Mouse (Mus musculus) forebrain, embryonic 16.5 days (tissue): Measurements from ENCODE around the gene Bckdha. TPM values are rescaled to one million over a fixed set of nuclear protein-coding genes. Genes with fewer than 3 reads are reported as not detected.

ENCODE experiments used
- ATAC-seq: fragments of 200-750 bp; cut with Nextera tagmentation; 2 replicates; pipeline ENCODE4 v1.8.0; 2017; ENCODE audit warnings: mild to moderate bottlenecking, moderate library complexity
- H3K27ac ChIP-seq: fragments of 300-500 bp; sonication (generic); 2 replicates; pipeline ENCODE4 v1.5.1; 2014; ENCODE audit warnings: low read length, control low read depth
- H3K27me3 ChIP-seq: fragments of 300-500 bp; sonication (generic); replicated peaks from 2 replicates; pipeline ENCODE4 v1.6.1; 2014; ENCODE audit warnings: low read length; ENCODE audit not compliant: control insufficient read depth, insufficient read depth
- H3K36me3 ChIP-seq: fragments of 300-500 bp; sonication (generic); 2 replicates; pipeline ENCODE4 v1.6.1; 2014; ENCODE audit not compliant: control insufficient read depth, insufficient read depth
- H3K4me1 ChIP-seq: fragments of 300-500 bp; sonication (generic); replicated peaks from 2 replicates; pipeline ENCODE4 v1.6.1; 2014; ENCODE audit warnings: low read length; ENCODE audit not compliant: control insufficient read depth, insufficient read depth
- H3K4me2 ChIP-seq: fragments of 300-500 bp; sonication (generic); 2 replicates; pipeline ENCODE4 v1.6.1; 2014; ENCODE audit warnings: mild to moderate bottlenecking, low read length, control low read depth
- H3K4me3 ChIP-seq: fragments of 300-500 bp; sonication (generic); replicated peaks from 2 replicates; pipeline ENCODE4 v1.5.1; 2014; ENCODE audit warnings: mild to moderate bottlenecking, low read length, control low read depth
- H3K9ac ChIP-seq: fragments of 300-500 bp; sonication (generic); replicated peaks from 2 replicates; pipeline ENCODE4 v1.6.1; 2014; ENCODE audit warnings: low read depth, low read length, control low read depth
- H3K9me3 ChIP-seq: fragments of 300-500 bp; sonication (generic); 2 replicates; pipeline ENCODE4 v1.6.1; 2016; ENCODE audit warnings: low read length; ENCODE audit not compliant: control insufficient read depth
- WGBS: fragments of 180-500 bp; shearing (Covaris S2); extraction: QIAGEN DNeasy Blood & Tissue Kit; methylation state at CpG from one replicate; pipeline ENCODE4 v1.1.7; 2014; 5-methylcytosine and 5-hydroxymethylcytosine counted together
- polyA plus RNA-seq: library from polyadenylated mRNA; unstranded; fragments of >200 nt; fragmentation: Nextera tagmentation; extraction: Ambion mirVana; gene quantifications from 2 replicates; pipeline ENCODE4 v1.2.1, GENCODE M21; 2015

Bckdha gene
- polyA plus RNA-seq, 1 experiment from 2014 or later, result 57.7 TPM

DNA sequence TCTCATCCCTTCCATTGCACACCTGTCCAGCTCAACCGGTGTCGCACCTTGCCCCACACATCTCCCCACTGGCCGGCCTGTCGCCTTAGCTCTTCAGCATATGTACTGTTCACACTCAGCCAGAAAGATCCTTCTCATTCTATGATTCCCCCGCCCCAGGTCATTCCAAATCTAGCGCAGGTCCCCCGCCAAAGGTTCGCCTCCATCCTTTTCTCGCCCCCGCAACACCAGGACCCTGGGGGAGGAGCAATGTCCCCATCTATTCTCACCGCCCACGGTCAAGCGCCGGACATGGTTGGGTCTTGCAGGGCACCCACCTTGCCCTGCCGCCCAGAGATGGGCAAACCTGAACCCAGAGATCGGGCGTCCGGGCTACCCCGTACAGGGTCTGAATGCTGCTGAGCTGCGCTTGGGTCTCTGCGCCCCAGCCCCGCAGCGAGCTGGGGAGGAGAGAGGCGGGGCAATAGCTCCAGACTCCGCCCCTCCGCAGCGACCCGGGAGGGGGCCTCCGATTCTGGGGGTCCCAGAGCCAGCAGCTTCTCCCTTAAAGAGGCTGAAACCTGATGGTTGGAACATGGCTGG is 16.0 kb upstream of the Bckdha start, which contains the start of gene Tmem91:
TSS of gene Tmem91 (minus strand) at position 448 of the 582 bp plus-strand sequence.
- Histone ChIP-seq H3K27ac (peak within 1 kb of the TSS; percentile 29), H3K9me3 (no peaks in the 10 kb centered on the region), H3K36me3 (no peaks in the 10 kb centered on the region), H3K4me2 (peak within 1 kb of the TSS; percentile 60), H3K9ac (peak within 1 kb of the TSS; percentile 53), H3K4me3 (peak within 1 kb of the TSS; percentile 43), H3K4me1 (peaks cover 25% of the 10 kb centered on the region), H3K27me3 (peaks cover 22% of the 10 kb centered on the region)
- WGBS, result 2% methylated on average over 29 of the region's 29 CpGs
- ATAC-seq, result no peak; the same call in 1 of the 2 replicates

GRCm38 (mm10) chr7:25674297-25674696 is 15.5 kb upstream of the Bckdha start:
- Histone ChIP-seq H3K9me3 (no peaks in the 10 kb centered on the region), H3K9ac (no peak overlapping the region), H3K4me2 (peak overlapping the region; percentile 60), H3K36me3 (no peaks in the 10 kb centered on the region), H3K27me3 (peaks cover 22% of the 10 kb centered on the region), H3K4me3 (peak overlapping the region; percentile 43), H3K4me1 (peaks cover 25% of the 10 kb centered on the region), H3K27ac (no peak overlapping the region)
- no peak for ATAC-seq
- WGBS, result 31% methylated on average over 9 of the region's 9 CpGs

DNA sequence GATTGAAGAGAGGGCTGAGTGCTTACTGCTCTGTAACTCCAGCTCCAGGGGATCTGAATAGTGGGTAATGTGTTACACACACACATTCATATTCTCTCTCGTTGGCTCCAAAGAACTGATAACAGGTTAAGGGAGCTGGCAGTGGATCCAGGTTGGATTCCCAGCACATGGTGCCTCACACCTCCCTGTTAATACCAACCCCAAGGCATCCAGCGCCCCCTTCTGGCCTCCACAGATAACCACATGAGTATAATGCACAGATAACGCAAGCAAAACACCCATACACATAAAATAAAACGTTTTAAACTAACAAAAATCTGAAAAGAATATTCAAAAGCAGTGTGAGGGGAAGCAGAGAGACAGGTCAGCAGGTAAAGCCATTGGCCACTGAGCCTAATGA is 13.7 kb upstream of the Bckdha start:
- H3K9me3 ChIP-seq, result no peaks in the 10 kb centered on the region
- H3K27me3 ChIP-seq, result peaks cover 20% of the 10 kb centered on the region
- H3K36me3 ChIP-seq, result 0 out of 2 replicates have a peak, but pooled peaks cover 3% of the 10 kb centered on the region
- ATAC-seq, result no peak
- H3K27ac ChIP-seq, result no peak overlapping the region
- no peak overlapping the region for H3K4me3 ChIP-seq
- no peak overlapping the region for H3K9ac ChIP-seq
- peaks cover 25% of the 10 kb centered on the region for H3K4me1 ChIP-seq
- 53% methylated on average over 4 of the region's 4 CpGs for WGBS
- H3K4me2 ChIP-seq, result no peak overlapping the region

- Histone ChIP-seq H3K4me1 (peaks cover 21% of the 10 kb centered on the region), H3K36me3 (0 out of 2 replicates have a peak, but pooled peaks cover 3% of the 10 kb centered on the region), H3K27ac (no peak overlapping the region), H3K9ac (no peak overlapping the region), H3K4me2 (no peak overlapping the region), H3K9me3 (no peaks in the 10 kb centered on the region), H3K27me3 (peaks cover 20% of the 10 kb centered on the region), H3K4me3 (no peak overlapping the region)
- no peak for ATAC-seq
- WGBS, result 83% methylated on average over 2 of the region's 2 CpGs
Measured at GRCm38 (mm10) chr7:25671686-25672085, 12.9 kb upstream of the Bckdha start.

DNA sequence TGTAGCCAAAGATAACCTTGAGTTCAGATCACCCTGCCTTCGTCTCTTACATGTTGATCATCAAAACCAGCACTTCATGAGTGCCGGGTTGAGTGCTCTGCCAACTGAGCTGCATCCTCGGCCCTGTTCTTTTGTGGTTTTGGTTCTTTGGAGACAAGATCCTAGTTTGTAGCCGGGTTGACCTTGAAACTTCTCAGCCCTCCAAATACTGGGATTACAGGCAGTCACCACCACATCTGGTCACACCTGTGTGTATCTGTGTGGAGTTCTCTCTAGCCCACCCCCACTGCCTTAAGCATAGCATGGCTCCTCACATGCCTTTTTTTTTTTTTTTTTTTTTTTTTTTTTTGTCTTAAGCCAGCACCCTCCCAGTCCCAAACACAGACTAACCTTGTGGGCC is 11.3 kb upstream of the Bckdha start:
- Histone ChIP-seq H3K36me3 (0 out of 2 replicates have a peak, but pooled peaks cover 3% of the 10 kb centered on the region), H3K4me3 (no peak overlapping the region), H3K9ac (no peak overlapping the region), H3K4me2 (no peak overlapping the region), H3K27me3 (peaks cover 17% of the 10 kb centered on the region), H3K4me1 (peaks cover 7% of the 10 kb centered on the region), H3K27ac (no peak overlapping the region), H3K9me3 (no peaks in the 10 kb centered on the region)
- no peak for ATAC-seq
- 91% methylated on average over 4 of the region's 4 CpGs for WGBS

GRCm38 (mm10) chr7:25669631-25670030 is 10.8 kb upstream of the Bckdha start:
- H3K36me3 ChIP-seq, result 0 out of 2 replicates have a peak, but pooled peaks cover 3% of the 10 kb centered on the region
- no peak overlapping the region for H3K9ac ChIP-seq
- no peak overlapping the region for H3K4me2 ChIP-seq
- H3K27me3 ChIP-seq, result peaks cover 12% of the 10 kb centered on the region
- peaks cover 2% of the 10 kb centered on the region for H3K4me1 ChIP-seq
- H3K9me3 ChIP-seq, result no peaks in the 10 kb centered on the region
- no peak overlapping the region for H3K4me3 ChIP-seq
- WGBS, result 82% methylated on average over 9 of the region's 9 CpGs
- no peak overlapping the region for H3K27ac ChIP-seq
- ATAC-seq, result no peak

GRCm38 (mm10) chr7:25669158-25669557 is 10.4 kb upstream of the Bckdha start:
- H3K4me1 ChIP-seq, result no peaks in the 10 kb centered on the region
- no peak overlapping the region for H3K4me3 ChIP-seq
- H3K27me3 ChIP-seq, result peaks cover 9% of the 10 kb centered on the region
- no peak overlapping the region for H3K27ac ChIP-seq
- no peak for ATAC-seq
- WGBS, result 90% methylated on average over 10 of the region's 10 CpGs
- peaks cover 3% of the 10 kb centered on the region; the same call in 1 of the 2 replicates for H3K36me3 ChIP-seq
- H3K9me3 ChIP-seq, result no peaks in the 10 kb centered on the region
- no peak overlapping the region for H3K9ac ChIP-seq
- H3K4me2 ChIP-seq, result no peak overlapping the region

GRCm38 (mm10) chr7:25666381-25666780 is 7.6 kb upstream of the Bckdha start:
- Histone ChIP-seq H3K36me3 (peaks cover 5% of the 10 kb centered on the region; the same call in 1 of the 2 replicates), H3K4me2 (no peak overlapping the region), H3K4me3 (no peak overlapping the region), H3K27ac (no peak overlapping the region), H3K4me1 (no peaks in the 10 kb centered on the region; the same call in 1 of the 2 replicates), H3K9ac (no peak overlapping the region), H3K27me3 (no peaks in the 10 kb centered on the region), H3K9me3 (no peaks in the 10 kb centered on the region)
- 97% methylated on average over 8 of the region's 8 CpGs for WGBS
- ATAC-seq, result no peak

DNA sequence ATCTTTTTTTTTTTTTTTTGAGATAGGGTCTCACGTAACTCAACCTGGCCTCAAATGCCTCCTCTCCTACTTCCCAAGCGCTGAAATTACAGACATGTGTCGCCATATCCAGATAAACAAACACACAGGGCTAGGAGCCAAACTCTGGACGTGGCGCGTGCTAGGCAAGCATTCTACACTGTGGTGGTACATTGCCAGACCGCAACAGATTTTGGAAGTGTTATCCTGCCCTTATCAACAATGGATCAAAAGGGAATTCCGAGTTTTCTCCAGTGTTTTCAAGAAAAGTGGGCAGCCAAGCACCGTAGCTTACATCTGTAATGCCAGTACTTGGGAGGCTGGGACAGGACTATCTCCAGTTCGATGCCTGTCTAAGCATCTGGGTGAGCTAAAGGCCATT is 996 bp downstream of the Bckdha start:
- ATAC-seq, result no peak
- WGBS, result 36% methylated on average over 10 of the region's 10 CpGs

More for the DNA sequence above, 996 bp downstream of the Bckdha start:
- peak overlapping the region; percentile 60 for H3K9ac ChIP-seq
- H3K4me1 ChIP-seq, result peaks cover 24% of the 10 kb centered on the region
- H3K27ac ChIP-seq, result no peak overlapping the region
- no peaks in the 10 kb centered on the region for H3K9me3 ChIP-seq
- peak overlapping the region; percentile 96 for H3K4me2 ChIP-seq
- H3K36me3 ChIP-seq, result no peaks in the 10 kb centered on the region
- peak overlapping the region; percentile 68 for H3K4me3 ChIP-seq
- no peaks in the 10 kb centered on the region for H3K27me3 ChIP-seq
